Mouse (Mus musculus) heart, postnatal 0 days (tissue): Measurements from ENCODE around the gene Haus2.

Experiments
- CTCF ChIP-seq: IDR thresholded peaks from 2 replicates; pipeline ENCODE4 v1.5.1; 2016; ENCODE audit warnings: antibody characterized with exemption, control low read depth, low read depth
- EP300 ChIP-seq: IDR thresholded peaks from 2 replicates; pipeline ENCODE4 v1.6.1; 2016; ENCODE audit warnings: antibody characterized with exemption, low read depth

GRCm38 (mm10) chr2:120667446-120667845 is 58.3 kb downstream of the Haus2 start:
- TF ChIP-seq CTCF (no peak), EP300 (no peak)
